Comparison of ENCODE assay signal across 28 mouse cellular contexts in genomic region chr11:89031189-89031588, GRCm38 (mm10). TPM values are rescaled to one million over a fixed set of nuclear protein-coding genes. Genes with fewer than 3 reads are reported as not detected.
DNase-seq lines count a peak whose midpoint lies in the region; ATAC-seq and TF ChIP-seq lines count a peak whose summit lies in the region.
"Had no signal": no experiment of that assay in that cellular context is flagged by ENCODE, and none has a peak within 500 bp of the region (broad histone marks: within the 10 kb centered on the region; RNA-seq: fewer than 3 reads in every experiment).

No protein-coding gene starts in this region.

- no peak overlapping the region for H3K4me3 ChIP-seq in kidney, embryonic 16.5 days (ENCODE audit: low read length)
- H3K4me3 ChIP-seq in kidney, embryonic 15.5 days (replicated peaks), result no peak overlapping the region
- H3K4me3 ChIP-seq in small intestine, adult 2 months (ENCODE audit: low read depth, low read length), result no peak overlapping the region
- H3K4me3 ChIP-seq in forebrain, embryonic 16.5 days (replicated peaks; ENCODE audit: low read length), result no peak overlapping the region
- H3K4me3 ChIP-seq: embryonic facial prominence, embryonic 12.5 days; erythroblast, embryonic 14.5 days; forebrain, embryonic 12.5 days; gastrocnemius, adult 2 months; limb, embryonic 13.5 days; liver, embryonic 13.5 days; midbrain, embryonic 15.5 days; neural tube, embryonic 12.5 days had no signal

- no peak overlapping the region for H3K27ac ChIP-seq in kidney, embryonic 16.5 days (ENCODE audit: low read length)
- H3K27ac ChIP-seq in kidney, embryonic 15.5 days, result no peak overlapping the region
- peak overlapping the region; percentile 30; the same call in 1 of the 2 replicates for H3K27ac ChIP-seq in small intestine, adult 2 months (ENCODE audit: insufficient read depth, low read depth, low read length)
- no peak overlapping the region for H3K27ac ChIP-seq in forebrain, embryonic 16.5 days (ENCODE audit: low read length)
- H3K27ac ChIP-seq: embryonic facial prominence, embryonic 12.5 days; forebrain, embryonic 12.5 days; gastrocnemius, adult 2 months; hindbrain, embryonic 14.5 days; limb, embryonic 13.5 days; liver, embryonic 13.5 days; midbrain, embryonic 15.5 days; neural tube, embryonic 12.5 days had no signal

- H3K36me3 ChIP-seq in kidney, embryonic 16.5 days (ENCODE audit: insufficient read depth, low read length), result no peaks in the 10 kb centered on the region
- H3K36me3 ChIP-seq in kidney, embryonic 15.5 days, result no peaks in the 10 kb centered on the region
- H3K36me3 ChIP-seq in small intestine, adult 2 months (ENCODE audit: control insufficient read depth, insufficient read depth, low read length), result peaks cover 1% of the 10 kb centered on the region; the same call in 1 of the 2 replicates
- H3K36me3 ChIP-seq in forebrain, embryonic 16.5 days (ENCODE audit: control insufficient read depth, insufficient read depth), result 0 out of 2 replicates have a peak, but pooled peaks cover 2% of the 10 kb centered on the region
- H3K36me3 ChIP-seq: embryonic facial prominence, embryonic 12.5 days; forebrain, embryonic 12.5 days; limb, embryonic 13.5 days; liver, embryonic 13.5 days; midbrain, embryonic 15.5 days; neural tube, embryonic 12.5 days had no signal

- no peaks in the 10 kb centered on the region for H3K9me3 ChIP-seq in kidney, embryonic 16.5 days (ENCODE audit: low read length)
- H3K9me3 ChIP-seq in kidney, embryonic 15.5 days (replicated peaks), result no peaks in the 10 kb centered on the region
- H3K9me3 ChIP-seq in forebrain, embryonic 16.5 days (ENCODE audit: control insufficient read depth, low read length), result no peaks in the 10 kb centered on the region
- H3K9me3 ChIP-seq: embryonic facial prominence, embryonic 12.5 days; forebrain, embryonic 12.5 days; limb, embryonic 13.5 days; liver, embryonic 13.5 days; midbrain, embryonic 15.5 days; neural tube, embryonic 12.5 days had no signal

- no peak overlapping the region for H3K9ac ChIP-seq in kidney, embryonic 16.5 days (replicated peaks; ENCODE audit: low read length)
- no peak overlapping the region for H3K9ac ChIP-seq in kidney, embryonic 15.5 days
- H3K9ac ChIP-seq in forebrain, embryonic 16.5 days (replicated peaks; ENCODE audit: low read depth, low read length), result no peak overlapping the region
- H3K9ac ChIP-seq: embryonic facial prominence, embryonic 12.5 days; forebrain, embryonic 12.5 days; hindbrain, embryonic 14.5 days; limb, embryonic 13.5 days; liver, embryonic 13.5 days; midbrain, embryonic 15.5 days; neural tube, embryonic 12.5 days had no signal

- peak; percentile 61 for DNase-seq in 416B (ENCODE audit: low read depth)
- no peak for DNase-seq in Patski (ENCODE audit: low read depth, low spot score)
- DNase-seq in testis, postnatal 10 days (ENCODE audit: low spot score), result no peak
- DNase-seq: adrenal gland, postnatal 36 days; cerebellum, adult 11 months; cerebellum, adult 9-11 months; gastrocnemius, adult 2 months; heart, postnatal 4 days; kidney, adult 9 months; layer of hippocampus, adult 9-11 months; liver, embryonic 13.5 days; lung, adult 2 months; lung, postnatal 36 days; retina, postnatal 1 day; thymus, adult 18-20 months; thymus, postnatal 36 days had no signal

- 26% methylated on average over 1 of the region's 1 CpGs for WGBS in kidney, embryonic 16.5 days
- 21% methylated on average over 1 of the region's 1 CpGs for WGBS in kidney, embryonic 15.5 days
- WGBS in small intestine, adult 2 months, result 68% methylated on average over 1 of the region's 1 CpGs
- WGBS in forebrain, embryonic 16.5 days, result 83% methylated on average over 1 of the region's 1 CpGs

- TF ChIP-seq POLR2A in small intestine, adult 2 months (IDR thresholded peaks at IDR 0.05; ENCODE audit: low read depth, low read length), result no peak

- in situ Hi-C loops in Patski (cut with MboI; ENCODE audit: low pct_unique_long_range_greater_than_20kb), result loop anchor here (10.0 kb wide), 1 partner anchor 46 kb away; no protein-coding TSS in a partner anchor

- no peak for TF ChIP-seq CTCF in Patski (IDR thresholded peaks at IDR 0.05)
- TF ChIP-seq CTCF in small intestine, adult 2 months (IDR thresholded peaks at IDR 0.05; ENCODE audit: extremely low read depth, insufficient read length, insufficient replicate concordance, low read depth, low read length), result no peak

- POLR2A ChIA-PET in Patski (lab: Charles Lee), result no interaction called here

- CTCF ChIA-PET in Patski (lab: Charles Lee), result no interaction called here

- no peak overlapping the region for H3K4me2 ChIP-seq in kidney, embryonic 16.5 days (replicated peaks; ENCODE audit: low read depth, low read length)
- H3K4me2 ChIP-seq in kidney, embryonic 15.5 days, result no peak overlapping the region
- no peak overlapping the region for H3K4me2 ChIP-seq in forebrain, embryonic 16.5 days (ENCODE audit: low read length)
- H3K4me2 ChIP-seq: embryonic facial prominence, embryonic 12.5 days; forebrain, embryonic 12.5 days; hindbrain, embryonic 14.5 days; limb, embryonic 13.5 days; liver, embryonic 13.5 days; midbrain, embryonic 15.5 days; neural tube, embryonic 12.5 days had no signal

- H3K27me3 ChIP-seq in kidney, embryonic 16.5 days (ENCODE audit: insufficient read depth, low read length), result no peaks in the 10 kb centered on the region
- H3K27me3 ChIP-seq in kidney, embryonic 15.5 days, result no peaks in the 10 kb centered on the region
- H3K27me3 ChIP-seq in Patski, result no peaks in the 10 kb centered on the region
- no peaks in the 10 kb centered on the region for H3K27me3 ChIP-seq in small intestine, adult 2 months (ENCODE audit: control insufficient read depth, insufficient read depth, low read length)
- no peaks in the 10 kb centered on the region for H3K27me3 ChIP-seq in forebrain, embryonic 16.5 days (replicated peaks; ENCODE audit: control insufficient read depth, insufficient read depth, low read length)
- H3K27me3 ChIP-seq: embryonic facial prominence, embryonic 12.5 days; forebrain, embryonic 12.5 days; limb, embryonic 13.5 days; liver, embryonic 13.5 days; midbrain, embryonic 15.5 days; neural tube, embryonic 12.5 days had no signal

- ATAC-seq in kidney, embryonic 16.5 days (ENCODE audit: low FRiP score, low TSS enrichment), result peak; percentile 57; the same call in 1 of the 2 replicates
- ATAC-seq in kidney, embryonic 15.5 days (replicated peaks; ENCODE audit: low FRiP score), result no peak
- peak; percentile 67 for ATAC-seq in Patski
- no peak for ATAC-seq in forebrain, embryonic 16.5 days
- ATAC-seq: midbrain, embryonic 15.5 days had no signal

- 0 out of 2 replicates have a peak, but pooled peaks cover 5% of the 10 kb centered on the region for H3K4me1 ChIP-seq in kidney, embryonic 16.5 days (ENCODE audit: insufficient read depth, low read length)
- H3K4me1 ChIP-seq in kidney, embryonic 15.5 days, result no peaks in the 10 kb centered on the region
- H3K4me1 ChIP-seq in small intestine, adult 2 months (ENCODE audit: control insufficient read depth, insufficient read depth, insufficient read length, low read length), result peaks cover 4% of the 10 kb centered on the region; the same call in 1 of the 2 replicates
- H3K4me1 ChIP-seq in forebrain, embryonic 16.5 days (replicated peaks; ENCODE audit: control insufficient read depth, insufficient read depth, low read length), result no peaks in the 10 kb centered on the region
- H3K4me1 ChIP-seq: embryonic facial prominence, embryonic 12.5 days; forebrain, embryonic 12.5 days; limb, embryonic 13.5 days; midbrain, embryonic 15.5 days; neural tube, embryonic 12.5 days had no signal

RNA-seq across cellular contexts. Expression of gene Trim25, which starts 32.0 kb away (rescaled TPM):
- 17.0 and 17.8 TPM in 2 replicates for polyA plus RNA-seq in kidney, embryonic 16.5 days (2015; fragmentation: Nextera tagmentation; extraction: Ambion mirVana)
- polyA plus RNA-seq in kidney, embryonic 15.5 days (2015; fragmentation: Nextera tagmentation; extraction: Ambion mirVana), result 14.5 and 16.4 TPM in 2 replicates
- polyA plus RNA-seq in Patski (2021), result 12.9 TPM
- polyA plus RNA-seq in small intestine, adult 2 months (2012; rRNA removed), result 57.2 and 129 TPM in 2 replicates
- polyA plus RNA-seq in forebrain, embryonic 16.5 days (2015; fragmentation: Nextera tagmentation; extraction: Ambion mirVana), result 3.7 and 3.8 TPM in 2 replicates

RNA-seq across cellular contexts. Expression of gene Dgke, which starts 35.5 kb away (rescaled TPM):
- polyA plus RNA-seq in kidney, embryonic 16.5 days (2015; fragmentation: Nextera tagmentation; extraction: Ambion mirVana), result 4.0 and 4.3 TPM in 2 replicates
- polyA plus RNA-seq in kidney, embryonic 15.5 days (2015; fragmentation: Nextera tagmentation; extraction: Ambion mirVana), result 4.3 and 4.6 TPM in 2 replicates
- 7.1 TPM for polyA plus RNA-seq in Patski (2021)
- polyA plus RNA-seq in small intestine, adult 2 months (2012; rRNA removed), result 2.1 and 3.2 TPM in 2 replicates
- polyA plus RNA-seq in forebrain, embryonic 16.5 days (2015; fragmentation: Nextera tagmentation; extraction: Ambion mirVana), result 17.1 TPM in 2 replicates
- polyA plus RNA-seq: erythroblast, embryonic 14.5 days had no signal

RNA-seq across cellular contexts. Expression of gene Gm525, which starts 42.5 kb away (rescaled TPM):
- polyA plus RNA-seq in kidney, embryonic 16.5 days (2015; fragmentation: Nextera tagmentation; extraction: Ambion mirVana), result 0.41 and 0.69 TPM in 2 replicates
- polyA plus RNA-seq in kidney, embryonic 15.5 days (2015; fragmentation: Nextera tagmentation; extraction: Ambion mirVana), result not detected in 2 replicates
- not detected for polyA plus RNA-seq in Patski (2021)
- polyA plus RNA-seq in small intestine, adult 2 months (2012; rRNA removed), result not detected in 2 replicates
- polyA plus RNA-seq in forebrain, embryonic 16.5 days (2015; fragmentation: Nextera tagmentation; extraction: Ambion mirVana), result not detected in 2 replicates
- polyA plus RNA-seq: erythroblast, embryonic 14.5 days; forebrain, embryonic 12.5 days; heart, embryonic 14.5 days; hindbrain, embryonic 14.5 days; liver, embryonic 13.5 days; midbrain, embryonic 15.5 days; neural tube, embryonic 12.5 days had no signal

Comparison
In these comparisons a context has a peak if more than half of its experiments do, and no peak if none do; other contexts are left out.
1. ATAC-seq: peak in kidney, embryonic 16.5 days (single experiment) and Patski (single experiment); none in kidney, embryonic 15.5 days (single experiment) and forebrain, embryonic 16.5 days (single experiment).